8 mouse cellular contexts compared by ENCODE assay signal in genomic region chr16:18416094-18416761, GRCm38 (mm10). TPM values are rescaled to one million over a fixed set of nuclear protein-coding genes. Genes with fewer than 3 reads are reported as not detected.
DNase-seq lines count a peak whose midpoint lies in the region; ATAC-seq and TF ChIP-seq lines count a peak whose summit lies in the region.

No protein-coding gene starts in this region.

- no peak overlapping the region for H3K9ac ChIP-seq in embryonic facial prominence, embryonic 15.5 days
- 0 out of 2 replicates have a peak overlapping the region, but pooled peaks have one; percentile 24 for H3K9ac ChIP-seq in hindbrain, postnatal 0 days (replicated peaks; ENCODE audit: low read length)
- H3K9ac ChIP-seq in liver, postnatal 0 days (replicated peaks): peak overlapping the region; percentile 48

- no peak overlapping the region; the same call in 1 of the 2 replicates for H3K4me2 ChIP-seq in embryonic facial prominence, embryonic 15.5 days (replicated peaks)
- no peak overlapping the region for H3K4me2 ChIP-seq in hindbrain, postnatal 0 days (ENCODE audit: low read depth, low read length)
- H3K4me2 ChIP-seq in liver, postnatal 0 days (ENCODE audit: low read depth, low read length): no peak overlapping the region

- H3K27ac ChIP-seq in embryonic facial prominence, embryonic 15.5 days (replicated peaks): peak overlapping the region; percentile 81
- H3K27ac ChIP-seq in hindbrain, postnatal 0 days: peak overlapping the region; percentile 59
- H3K27ac ChIP-seq in liver, postnatal 0 days (ENCODE audit: low read depth): peak overlapping the region; percentile 97
- H3K27ac ChIP-seq in forebrain, embryonic 10.5 days: no peak overlapping the region

- TF ChIP-seq EP300 in liver, postnatal 0 days (IDR thresholded peaks at IDR 0.05; ENCODE audit: low read depth): peak; percentile 74

- DNase-seq in gastrocnemius, adult 18-20 months (ENCODE audit: low spot score): peak; percentile 79
- no peak for DNase-seq in gastrocnemius, postnatal 10 days
- peak; percentile 57 for DNase-seq in CD4-positive helper T cell, adult 2 months (ENCODE audit: low read depth, low spot score)
- peak; percentile 30 for DNase-seq in hindbrain, postnatal 0 days (ENCODE audit: low spot score)
- peak; percentile 53 for DNase-seq in liver, postnatal 0 days
- DNase-seq in thymus, postnatal 14 days: peak; percentile 34
- DNase-seq in forebrain, embryonic 10.5 days (ENCODE audit: extremely low spot score, low spot score): no peak

- H3K9me3 ChIP-seq in embryonic facial prominence, embryonic 15.5 days (replicated peaks): no peaks in the 10 kb centered on the region
- H3K9me3 ChIP-seq in hindbrain, postnatal 0 days (ENCODE audit: low read length): no peaks in the 10 kb centered on the region
- H3K9me3 ChIP-seq in liver, postnatal 0 days (ENCODE audit: low read length): no peaks in the 10 kb centered on the region
- H3K9me3 ChIP-seq in forebrain, embryonic 10.5 days: no peaks in the 10 kb centered on the region

- ATAC-seq in embryonic facial prominence, embryonic 15.5 days (ENCODE audit: insufficient number of reproducible peaks, low FRiP score, low TSS enrichment, low read depth): 0 out of 2 replicates have a peak, but pooled peaks have one; percentile 44
- ATAC-seq in hindbrain, postnatal 0 days: peak; percentile 64
- ATAC-seq in liver, postnatal 0 days: peak; percentile 87

- H3K27me3 ChIP-seq in embryonic facial prominence, embryonic 15.5 days: no peaks in the 10 kb centered on the region
- no peaks in the 10 kb centered on the region for H3K27me3 ChIP-seq in hindbrain, postnatal 0 days (ENCODE audit: insufficient read depth, low read length)
- H3K27me3 ChIP-seq in liver, postnatal 0 days (ENCODE audit: insufficient read depth, low read length): no peaks in the 10 kb centered on the region
- H3K27me3 ChIP-seq in forebrain, embryonic 10.5 days (ENCODE audit: poor library complexity, severe bottlenecking): no peaks in the 10 kb centered on the region

- H3K36me3 ChIP-seq in embryonic facial prominence, embryonic 15.5 days: peaks cover 9% of the 10 kb centered on the region; the same call in 1 of the 2 replicates
- H3K36me3 ChIP-seq in hindbrain, postnatal 0 days (ENCODE audit: insufficient read depth, low read length): peaks cover 5% of the 10 kb centered on the region; the same call in 1 of the 2 replicates
- peaks cover 47% of the 10 kb centered on the region for H3K36me3 ChIP-seq in liver, postnatal 0 days (replicated peaks; ENCODE audit: insufficient read depth, low read length)
- peaks cover 68% of the 10 kb centered on the region for H3K36me3 ChIP-seq in forebrain, embryonic 10.5 days (replicated peaks)

- 40% methylated on average over 18 of the region's 18 CpGs for WGBS in embryonic facial prominence, embryonic 15.5 days
- WGBS in hindbrain, postnatal 0 days: 52% methylated on average over 18 of the region's 18 CpGs
- 56% methylated on average over 18 of the region's 18 CpGs for WGBS in liver, postnatal 0 days (ENCODE audit: insufficient replicate concordance)
- WGBS in forebrain, embryonic 10.5 days: 89% methylated on average over 18 of the region's 18 CpGs

- H3K4me1 ChIP-seq in embryonic facial prominence, embryonic 15.5 days: peaks cover 20% of the 10 kb centered on the region
- peaks cover 6% of the 10 kb centered on the region for H3K4me1 ChIP-seq in hindbrain, postnatal 0 days (ENCODE audit: insufficient read depth, low read length)
- H3K4me1 ChIP-seq in liver, postnatal 0 days (ENCODE audit: insufficient read depth): peaks cover 63% of the 10 kb centered on the region
- peaks cover 14% of the 10 kb centered on the region for H3K4me1 ChIP-seq in forebrain, embryonic 10.5 days

- no peak for TF ChIP-seq CTCF in hindbrain, postnatal 0 days (IDR thresholded peaks at IDR 0.05; ENCODE audit: low read depth)
- TF ChIP-seq CTCF in liver, postnatal 0 days (IDR thresholded peaks at IDR 0.05; ENCODE audit: low read depth): no peak

- H3K4me3 ChIP-seq in embryonic facial prominence, embryonic 15.5 days (replicated peaks): no peak overlapping the region
- no peak overlapping the region for H3K4me3 ChIP-seq in hindbrain, postnatal 0 days (ENCODE audit: low read length)
- H3K4me3 ChIP-seq in liver, postnatal 0 days (ENCODE audit: low read depth, low read length): no peak overlapping the region
- no peak overlapping the region for H3K4me3 ChIP-seq in forebrain, embryonic 10.5 days

RNA-seq across cellular contexts. Expression of gene Txnrd2, which starts 10.0 kb away (rescaled TPM):
- 10 to 100 TPM; 19.8 to 20.8 TPM for total RNA-seq in gastrocnemius, adult 18-20 months (2021)
- 10 to 100 TPM; 12.9 to 13.6 TPM for total RNA-seq in gastrocnemius, postnatal 10 days (2021)
- 17.0 and 18.2 TPM in 2 replicates for polyA plus RNA-seq in embryonic facial prominence, embryonic 15.5 days (2015; fragmentation: Nextera tagmentation; extraction: Ambion mirVana)
- total RNA-seq in hindbrain, postnatal 0 days (2014; rRNA removed): 17.9 and 23.1 TPM in 2 replicates
- polyA plus RNA-seq in hindbrain, postnatal 0 days (2015; fragmentation: Nextera tagmentation; extraction: Ambion mirVana): 37.6 and 41.8 TPM in 2 replicates
- polyA plus RNA-seq in liver, postnatal 0 days (2015; fragmentation: Nextera tagmentation; extraction: Ambion mirVana): 51.2 and 53.3 TPM in 2 replicates
- 31.6 and 35.1 TPM in 2 replicates for polyA plus RNA-seq in forebrain, embryonic 10.5 days (2016; fragmentation: Nextera tagmentation; extraction: Ambion mirVana)

RNA-seq across cellular contexts. Expression of gene Comt, which starts 10.4 kb away (rescaled TPM):
- total RNA-seq in gastrocnemius, adult 18-20 months (2021): 10 to 100 TPM; 37.3 to 41.0 TPM
- total RNA-seq in gastrocnemius, postnatal 10 days (2021): 10 to 100 TPM; 44.1 to 47.3 TPM
- 109 and 116 TPM in 2 replicates for polyA plus RNA-seq in embryonic facial prominence, embryonic 15.5 days (2015; fragmentation: Nextera tagmentation; extraction: Ambion mirVana)
- total RNA-seq in hindbrain, postnatal 0 days (2014; rRNA removed): 82.8 and 88.9 TPM in 2 replicates
- 94.3 and 102 TPM in 2 replicates for polyA plus RNA-seq in hindbrain, postnatal 0 days (2015; fragmentation: Nextera tagmentation; extraction: Ambion mirVana)
- 100 and 125 TPM in 2 replicates for polyA plus RNA-seq in liver, postnatal 0 days (2015; fragmentation: Nextera tagmentation; extraction: Ambion mirVana)
- polyA plus RNA-seq in forebrain, embryonic 10.5 days (2016; fragmentation: Nextera tagmentation; extraction: Ambion mirVana): 58.1 and 60.1 TPM in 2 replicates

Comparison
In these comparisons a context has a peak if more than half of its experiments do, and no peak if none do; other contexts are left out.
1. DNase-seq: peak in gastrocnemius, adult 18-20 months (single experiment), CD4-positive helper T cell, adult 2 months (single experiment), hindbrain, postnatal 0 days (single experiment), liver, postnatal 0 days (single experiment) and thymus, postnatal 14 days (single experiment); none in gastrocnemius, postnatal 10 days (single experiment) and forebrain, embryonic 10.5 days (single experiment).
2. Peak in every context shown above with its lines, with median percentiles within 50 percentile points of each other: ATAC-seq.